In genomic region chr19:55833807-55834385, GRCm38 (mm10) we compare ENCODE assay signal across 16 mouse cellular contexts.
"Had no signal": no experiment of that assay in that cellular context is flagged by ENCODE, and none has a peak within 500 bp of the region (broad histone marks: within the 10 kb centered on the region; RNA-seq: fewer than 3 reads in every experiment).

No protein-coding gene starts in this region.

- H3K9me3 ChIP-seq: kidney, embryonic 15.5 days; midbrain, embryonic 15.5 days had no signal

- DNase-seq: kidney, adult 2 months; kidney, postnatal 14 days; layer of hippocampus, postnatal 36 days; liver; liver, embryonic 13.5 days; lung, embryonic 14.5 days; right cerebral cortex, postnatal 4 days; spleen, adult 18-20 months; thymus, postnatal 4 days had no signal

- H3K36me3 ChIP-seq: midbrain, embryonic 15.5 days had no signal

- ATAC-seq: midbrain, embryonic 15.5 days had no signal

- H3K27me3 ChIP-seq: kidney, embryonic 15.5 days; limb, embryonic 12.5 days; liver, embryonic 13.5 days; midbrain, embryonic 15.5 days; neural tube, embryonic 12.5 days had no signal

- H3K27ac ChIP-seq: kidney, embryonic 15.5 days; limb, embryonic 12.5 days; liver, embryonic 13.5 days; macrophage; midbrain, embryonic 15.5 days; neural tube, embryonic 12.5 days had no signal

- H3K4me2 ChIP-seq: kidney, embryonic 15.5 days; limb, embryonic 12.5 days; liver, embryonic 13.5 days; lung, embryonic 14.5 days; midbrain, embryonic 11.5 days; midbrain, embryonic 15.5 days; neural tube, embryonic 12.5 days had no signal

- H3K4me3 ChIP-seq: kidney, embryonic 15.5 days; limb, embryonic 12.5 days; liver, embryonic 13.5 days; megakaryocyte, embryonic 14.5 days; midbrain, embryonic 15.5 days; neural tube, embryonic 12.5 days had no signal

- H3K9ac ChIP-seq: kidney, embryonic 15.5 days; limb, embryonic 12.5 days; liver, embryonic 13.5 days; lung, embryonic 14.5 days; midbrain, embryonic 15.5 days; neural tube, embryonic 12.5 days had no signal
